Mouse (Mus musculus): ENCODE results near the gene Sik3.
A peak's percentile ranks its signal among the peaks of the same experiment; 100 is the strongest.

Sik3 gene

GRCm38 (mm10) chr9:46012091-46013008, at the start of gene Sik3, which contains the start of gene Pafah1b2:
Sik3 (plus strand) TSS chr9:46012820.
Pafah1b2 (minus strand) TSS chr9:46012690.
- peak; percentile 97 for DNase-seq

DNA sequence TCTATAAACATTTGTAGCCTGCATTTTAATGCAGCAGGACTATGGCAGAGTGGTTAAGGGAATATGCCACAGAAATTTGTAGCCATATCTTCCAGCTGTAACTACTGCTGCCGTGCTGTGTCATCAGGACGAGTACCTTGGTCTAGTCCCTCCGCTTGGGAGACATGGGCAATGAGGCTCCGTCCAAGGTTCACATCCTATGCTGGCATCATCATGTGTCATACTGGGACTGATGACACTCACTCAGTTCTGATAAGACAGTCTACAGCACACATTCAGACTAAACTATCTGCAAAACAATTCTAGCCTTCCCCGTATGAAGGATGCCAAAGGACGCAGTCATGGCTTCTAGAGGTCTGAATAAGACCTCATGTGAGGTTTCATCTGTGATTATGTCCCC, 49.0 kb upstream of the Sik3 start:
- DNase-seq, result no peak

DNA sequence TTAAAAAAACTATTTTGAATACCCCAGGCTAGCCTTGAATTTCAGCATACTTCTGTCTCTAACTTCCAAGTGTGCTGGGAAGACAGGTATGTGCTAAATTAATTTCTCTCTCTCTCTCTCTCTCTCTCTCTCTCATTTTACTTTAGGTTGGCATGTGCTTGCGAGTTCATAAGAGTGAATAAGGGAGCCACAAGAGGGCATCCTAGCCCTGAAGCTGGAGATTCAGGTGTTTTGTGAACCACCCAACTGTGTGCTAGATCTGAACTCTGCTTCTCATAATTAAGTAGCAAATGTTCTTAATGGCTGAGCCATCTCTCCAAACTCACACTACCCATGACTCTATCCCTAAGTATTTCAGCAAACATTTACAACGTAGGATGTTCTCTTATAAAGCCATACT, 35.7 kb upstream of the Sik3 start:
- DNase-seq, result no peak

- no peak for DNase-seq
These were observed 32.8 kb upstream of the Sik3 start for GRCm38 (mm10) chr9:45979778-45980177.

- no peak for DNase-seq
These were observed 32.0 kb upstream of the Sik3 start for GRCm38 (mm10) chr9:45980611-45981010.

GRCm38 (mm10) chr9:45981331-45981730, 31.3 kb upstream of the Sik3 start:
- DNase-seq, result no peak

DNA sequence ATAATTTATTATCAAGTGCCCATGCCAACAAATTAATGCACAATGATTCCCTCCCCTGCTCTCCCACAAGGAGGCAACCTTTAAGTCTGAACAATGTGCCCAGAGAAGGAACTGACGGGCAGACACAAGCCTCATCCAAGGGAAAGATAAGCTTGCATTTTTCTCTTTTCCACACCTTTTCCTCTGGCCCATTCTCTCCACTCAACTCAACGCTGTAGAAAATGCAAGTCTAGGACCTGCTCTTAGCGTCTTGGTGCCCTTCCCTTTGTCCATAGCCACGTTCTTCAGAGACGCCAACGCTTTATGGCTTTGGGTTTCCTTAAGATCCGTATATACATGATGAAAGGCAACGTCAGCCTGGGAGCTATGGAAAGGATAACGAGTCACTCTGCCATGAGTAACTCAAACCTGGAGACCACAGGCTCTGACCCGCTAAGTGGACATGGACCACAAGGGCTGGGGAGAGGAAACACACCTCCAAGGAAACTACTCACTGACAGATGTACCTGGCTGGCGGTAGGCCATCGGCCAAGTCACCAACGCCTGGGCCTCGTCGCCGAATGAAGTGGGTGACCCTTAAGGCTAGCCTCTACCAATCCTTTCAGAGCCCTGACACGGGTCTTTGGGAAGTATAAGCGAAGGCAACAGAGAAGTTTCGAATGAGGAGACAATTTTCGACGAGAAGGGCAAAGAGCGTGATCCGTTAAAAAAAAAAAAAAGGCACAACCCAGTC, 28.8 kb upstream of the Sik3 start:
- DNase-seq, result peak; percentile 19

- peak; percentile 91 for DNase-seq
These were observed 28.0 kb upstream of the Sik3 start for GRCm38 (mm10) chr9:45984409-45985228.

- DNase-seq, result peak; percentile 14
These were observed 27.4 kb upstream of the Sik3 start for GRCm38 (mm10) chr9:45985229-45985567.

- DNase-seq, result no peak
These were observed 13.6 kb upstream of the Sik3 start for GRCm38 (mm10) chr9:45999009-45999408.

DNA sequence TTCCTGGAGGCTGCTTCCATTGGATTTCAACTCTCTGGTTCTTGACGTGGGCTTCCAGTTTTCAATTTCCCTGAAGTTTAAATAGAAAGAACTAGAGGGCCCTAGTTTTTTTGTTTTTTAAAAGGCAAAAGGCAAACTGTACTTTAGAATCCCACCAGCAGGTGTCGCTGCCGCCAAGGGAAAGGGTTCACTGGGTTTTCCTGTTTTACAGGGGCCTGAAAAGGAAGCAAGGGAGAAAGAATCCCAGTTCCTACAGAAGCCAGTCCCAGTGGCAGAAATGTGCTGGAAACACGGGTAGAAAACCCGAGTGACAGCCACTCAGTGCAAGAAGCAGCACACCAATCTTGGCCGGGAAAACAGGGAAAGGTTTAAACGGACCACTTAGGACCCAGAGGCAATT, 8.9 kb upstream of the Sik3 start:
- peak; percentile 78 for DNase-seq

GRCm38 (mm10) chr9:46004529-46004928, 8.1 kb upstream of the Sik3 start:
- DNase-seq, result no peak

- no peak for DNase-seq
These were observed 6.4 kb upstream of the Sik3 start for GRCm38 (mm10) chr9:46006224-46006623.

DNA sequence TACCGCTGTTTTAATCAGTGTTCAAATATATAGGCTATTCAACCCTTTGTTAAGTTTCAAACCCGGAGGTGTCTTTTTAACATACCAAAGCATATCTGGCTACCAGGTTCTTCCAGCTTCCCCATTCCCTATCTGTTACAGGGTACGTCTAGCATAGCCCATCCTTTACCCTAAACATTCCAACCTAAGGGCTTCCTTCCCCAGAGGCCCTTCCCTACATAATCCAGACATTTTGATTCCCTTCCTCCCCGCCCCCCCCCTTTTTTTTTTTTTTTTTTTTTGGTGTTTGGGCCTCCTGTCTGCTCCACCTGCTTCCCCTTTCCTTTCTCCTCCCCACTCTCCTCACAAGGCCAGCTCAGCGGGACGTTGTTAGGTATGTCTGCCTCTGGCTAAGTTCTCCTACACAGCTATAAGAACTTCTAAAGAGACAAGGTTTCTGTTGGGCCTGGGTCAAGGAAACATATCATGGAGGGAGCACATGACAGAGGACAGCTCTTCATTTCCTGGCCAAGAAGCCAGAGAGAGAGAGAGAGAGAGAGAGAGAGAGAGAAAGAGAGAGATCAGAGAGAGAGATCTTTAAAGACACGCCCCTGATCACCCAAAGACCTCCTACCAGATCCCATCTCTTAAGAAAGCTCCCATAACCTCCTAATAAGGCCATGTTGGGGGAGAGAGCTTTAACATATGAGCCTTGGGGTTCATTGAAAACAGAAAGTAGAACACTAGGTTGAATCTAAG, 3.5 kb upstream of the Sik3 start:
- no peak for DNase-seq

- no peak for DNase-seq
These were observed 3.0 kb upstream of the Sik3 start for GRCm38 (mm10) chr9:46009669-46009983.

DNA sequence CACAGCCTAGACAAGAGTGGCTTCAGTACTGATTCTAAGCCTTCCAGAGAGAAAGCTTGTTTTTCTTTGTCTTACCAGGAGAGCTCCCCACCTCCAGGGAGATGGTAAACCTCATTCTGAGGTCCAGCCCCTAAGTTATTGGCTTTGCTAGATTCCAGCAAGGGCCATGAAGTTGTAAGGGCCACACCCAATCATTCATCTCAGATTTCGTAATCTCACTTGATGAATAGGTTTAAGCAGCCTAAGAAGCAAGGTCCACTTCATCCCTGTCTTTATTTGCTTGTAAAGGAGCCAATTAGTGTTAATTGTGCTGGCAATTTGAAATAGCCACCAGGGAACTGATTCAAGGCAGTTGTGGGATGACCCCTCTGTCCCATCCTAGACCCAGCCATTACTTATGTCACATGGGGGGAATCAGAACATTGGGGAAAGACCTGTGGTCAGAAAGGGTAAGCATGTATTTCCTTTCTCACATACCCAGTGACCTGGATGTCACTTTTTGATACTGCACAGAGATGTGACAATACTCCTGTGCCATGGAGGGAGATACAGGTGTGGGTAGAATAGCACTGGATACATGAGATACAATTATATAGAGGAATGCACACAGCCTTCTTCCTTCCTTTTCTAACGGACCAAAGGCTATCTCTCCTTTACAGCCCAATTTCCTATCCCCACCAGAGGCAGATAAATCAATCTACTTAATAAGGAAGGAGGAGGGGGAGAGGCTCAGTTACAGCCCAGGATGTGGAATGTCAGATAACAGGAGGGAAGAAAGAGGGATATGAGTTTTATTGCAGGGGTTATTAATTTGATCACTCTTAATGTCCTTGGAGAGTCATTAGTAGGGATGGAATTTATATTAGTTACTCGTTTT, 1.3 kb upstream of the Sik3 start:
- no peak for DNase-seq

- peak; percentile 30 for DNase-seq
These were observed 478 bp downstream of the Sik3 start for GRCm38 (mm10) chr9:46013009-46013586.

GRCm38 (mm10) chr9:46013616-46014015, 996 bp downstream of the Sik3 start:
- no peak for DNase-seq

DNA sequence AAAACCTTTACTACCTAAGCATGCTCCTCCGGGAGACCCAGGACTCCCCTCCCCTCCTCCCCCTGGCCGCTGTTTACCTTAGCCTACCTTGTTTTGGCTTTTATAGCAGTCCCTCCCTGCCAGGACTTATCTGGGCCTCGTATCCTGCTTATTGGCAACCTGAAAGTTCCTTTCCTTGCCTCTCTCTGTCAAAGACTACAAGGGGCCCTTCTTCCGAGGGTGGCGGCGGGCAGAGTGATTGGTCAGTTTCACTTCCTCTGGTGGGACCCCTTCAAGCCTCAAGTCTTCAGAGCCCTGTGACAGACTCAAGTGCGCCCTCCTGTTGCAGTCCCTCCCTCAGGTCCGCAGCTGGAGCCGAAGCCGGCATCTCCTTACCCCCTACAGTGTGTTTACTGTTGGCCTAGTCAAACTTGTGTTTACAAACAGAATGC, 1.6 kb downstream of the Sik3 start:
- peak; percentile 52 for DNase-seq

DNA sequence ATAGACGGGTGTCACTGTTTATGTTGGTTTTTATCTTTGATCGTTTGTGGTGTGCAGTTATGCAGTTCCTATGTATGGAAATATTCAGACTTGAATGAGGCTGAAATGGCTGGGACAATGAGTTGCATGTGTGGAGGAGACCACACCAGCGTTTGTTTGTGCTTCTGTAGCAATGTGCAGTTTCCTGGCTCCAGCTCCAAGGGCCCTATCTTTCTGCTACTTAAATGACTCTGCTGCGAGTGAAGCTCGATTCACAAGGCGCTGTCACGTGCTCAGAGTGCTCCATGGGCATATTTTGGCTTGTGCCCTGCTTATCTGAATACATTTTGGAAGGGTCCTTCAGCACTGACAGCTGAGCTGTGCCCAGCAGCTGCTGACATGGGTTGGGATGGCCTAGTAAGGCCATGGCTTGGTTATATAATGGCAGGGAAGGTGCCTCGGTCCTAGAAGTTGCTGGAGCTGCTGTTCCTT, 2.5 kb downstream of the Sik3 start:
- DNase-seq, result peak; percentile 63

GRCm38 (mm10) chr9:46015831-46016230, 3.2 kb downstream of the Sik3 start:
- no peak for DNase-seq

Data from right cerebral cortex, postnatal 25 days (tissue).